ENCODE assay signal across 30 mouse cellular contexts in the genomic region with DNA sequence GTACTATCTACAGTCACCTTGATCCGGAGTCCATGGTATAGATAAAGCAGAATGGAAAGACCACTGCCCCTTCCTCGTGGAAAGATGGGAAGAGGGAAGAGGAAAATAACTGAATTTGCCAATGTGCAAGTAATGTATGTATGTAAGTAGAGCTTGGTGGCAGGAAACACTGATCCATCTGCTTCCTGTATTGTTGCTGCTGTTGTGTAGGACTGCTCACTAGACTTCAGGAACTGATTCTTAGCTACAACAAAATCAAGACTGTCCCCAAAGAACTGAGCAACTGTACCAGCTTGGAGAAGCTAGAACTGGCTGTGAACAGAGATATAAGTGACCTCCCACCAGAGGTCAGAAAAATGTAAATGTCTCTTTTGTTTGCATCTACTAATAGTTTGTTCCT. TPM values are rescaled to one million over a fixed set of nuclear protein-coding genes. Genes with fewer than 3 reads are reported as not detected.
"Had no signal": no experiment of that assay in that cellular context is flagged by ENCODE, and none has a peak within 500 bp of the region (broad histone marks: within the 10 kb centered on the region; RNA-seq: fewer than 3 reads in every experiment).

No protein-coding gene starts in this region.

- H3K4me3 ChIP-seq: gastrocnemius, adult 2 months; heart, adult 2 months; heart, embryonic 13.5 days; heart, embryonic 15.5 days; hindbrain, embryonic 10.5 days; hindbrain, embryonic 12.5 days; intestine, embryonic 15.5 days; layer of hippocampus, adult 2 months; left cerebral cortex, adult 2 months; limb, embryonic 10.5 days; limb, embryonic 12.5 days; liver, embryonic 13.5 days; liver, embryonic 15.5 days had no signal

- H3K9ac ChIP-seq: heart, embryonic 13.5 days; heart, embryonic 15.5 days; hindbrain, embryonic 12.5 days; hindbrain, embryonic 14.5 days; intestine, embryonic 15.5 days; limb, embryonic 12.5 days; liver, embryonic 13.5 days; liver, embryonic 15.5 days had no signal

- H3K27me3 ChIP-seq: heart, embryonic 13.5 days; heart, embryonic 15.5 days; hindbrain, embryonic 12.5 days; intestine, embryonic 15.5 days; limb, embryonic 12.5 days; liver, embryonic 13.5 days; liver, embryonic 15.5 days had no signal

- H3K4me2 ChIP-seq: heart, embryonic 11.5 days; heart, embryonic 13.5 days; heart, embryonic 15.5 days; hindbrain, embryonic 12.5 days; hindbrain, embryonic 14.5 days; intestine, embryonic 15.5 days; limb, embryonic 12.5 days; liver, embryonic 11.5 days; liver, embryonic 13.5 days; liver, embryonic 15.5 days had no signal

- ATAC-seq: hindbrain, embryonic 16.5 days; inflammation-experienced regulatory T-cells, adult 6 months; intestine, embryonic 15.5 days; intestine, postnatal 0 days had no signal

- H3K36me3 ChIP-seq: hindbrain, embryonic 10.5 days; hindbrain, embryonic 12.5 days; intestine, embryonic 15.5 days; limb, embryonic 10.5 days; limb, embryonic 12.5 days had no signal

- H3K4me1 ChIP-seq: heart, embryonic 13.5 days; heart, embryonic 15.5 days; hindbrain, embryonic 10.5 days; hindbrain, embryonic 12.5 days; intestine, embryonic 15.5 days; limb, embryonic 10.5 days; limb, embryonic 12.5 days; liver, embryonic 13.5 days; liver, embryonic 15.5 days had no signal

- DNase-seq: gastrocnemius, adult 2 months; gastrocnemius, postnatal 10 days; gastrocnemius, postnatal 25 days; heart, adult 11 months; heart, adult 2 months; heart, postnatal 14 days; heart, postnatal 36 days; kidney, adult 18-20 months; kidney, adult 8-10 months; kidney, postnatal 10 days; kidney, postnatal 25 days; kidney, postnatal 4 days; liver; liver, embryonic 13.5 days had no signal

- H3K27ac ChIP-seq: gastrocnemius, adult 2 months; heart, adult 2 months; heart, embryonic 13.5 days; heart, embryonic 15.5 days; hindbrain, embryonic 10.5 days; hindbrain, embryonic 12.5 days; hindbrain, embryonic 14.5 days; intestine, embryonic 15.5 days; layer of hippocampus, adult 2 months; left cerebral cortex, adult 2 months; limb, embryonic 10.5 days; limb, embryonic 12.5 days; liver, embryonic 13.5 days; liver, embryonic 15.5 days had no signal

- H3K9me3 ChIP-seq: heart, embryonic 15.5 days; hindbrain, embryonic 12.5 days; intestine, embryonic 15.5 days; limb, embryonic 10.5 days; limb, embryonic 12.5 days had no signal

RNA-seq across cellular contexts. Expression of gene Lrrc39, which starts 7.9 kb away (rescaled TPM):
- total RNA-seq: left cerebral cortex, adult 2 months had no signal
